Mouse (Mus musculus) layer of hippocampus, adult 11-12 months (tissue): Measurements from ENCODE around the gene Mucl3.

ENCODE experiments used
- DNase-seq: peaks from one replicate; pipeline ENCODE4 v3.0.0; 2022; ENCODE audit warnings: low spot score

Mucl3 gene

GRCm38 (mm10) chr17:35643609-35644236 lies at the start of gene Mucl3:
Gene Mucl3, minus strand, starts transcription at chr17:35643695.
- no peak for DNase-seq

GRCm38 (mm10) chr17:35692368-35692767 lies 48.9 kb upstream of the Mucl3 start:
- DNase-seq = no peak

GRCm38 (mm10) chr17:35691811-35692210 lies 48.3 kb upstream of the Mucl3 start:
- no peak for DNase-seq

- DNase-seq = no peak
Measured at GRCm38 (mm10) chr17:35689936-35690645, 46.6 kb upstream of the Mucl3 start.

GRCm38 (mm10) chr17:35688347-35689175 lies 45.1 kb upstream of the Mucl3 start:
- DNase-seq = no peak

- DNase-seq = no peak
Measured at GRCm38 (mm10) chr17:35685061-35685460, 41.6 kb upstream of the Mucl3 start.

GRCm38 (mm10) chr17:35681986-35682385 lies 38.5 kb upstream of the Mucl3 start:
- no peak for DNase-seq

GRCm38 (mm10) chr17:35680591-35680990 lies 37.1 kb upstream of the Mucl3 start:
- DNase-seq = no peak

- peak; percentile 96 for DNase-seq
Measured at GRCm38 (mm10) chr17:35673416-35674035, 30.0 kb upstream of the Mucl3 start, which contains the start of gene Gtf2h4. Gene Gtf2h4, minus strand, starts transcription at chr17:35673739.

- no peak for DNase-seq
Measured at GRCm38 (mm10) chr17:35672527-35672926, 29.0 kb upstream of the Mucl3 start.

- DNase-seq = no peak
Measured at GRCm38 (mm10) chr17:35671846-35672245, 28.4 kb upstream of the Mucl3 start.

GRCm38 (mm10) chr17:35669731-35670130 lies 26.2 kb upstream of the Mucl3 start:
- no peak for DNase-seq

- DNase-seq = peak; percentile 98
Measured at GRCm38 (mm10) chr17:35667334-35668065, 24.0 kb upstream of the Mucl3 start, which contains the start of gene Vars2. Gene Vars2, minus strand, starts transcription at chr17:35667592.

- DNase-seq = no peak
Measured at GRCm38 (mm10) chr17:35666851-35667256, 23.4 kb upstream of the Mucl3 start.

GRCm38 (mm10) chr17:35665957-35666515 lies 22.5 kb upstream of the Mucl3 start:
- no peak for DNase-seq

- DNase-seq = no peak
Measured at GRCm38 (mm10) chr17:35653086-35653485, 9.6 kb upstream of the Mucl3 start.

GRCm38 (mm10) chr17:35649429-35649828 lies 5.9 kb upstream of the Mucl3 start:
- no peak for DNase-seq

GRCm38 (mm10) chr17:35639352-35639751 lies 4.1 kb downstream of the Mucl3 start:
- DNase-seq = no peak

GRCm38 (mm10) chr17:35638475-35639190 lies 4.9 kb downstream of the Mucl3 start:
- peak; percentile 61 for DNase-seq

GRCm38 (mm10) chr17:35636363-35636762 lies 7.1 kb downstream of the Mucl3 start:
- DNase-seq = peak; percentile 36
